Mouse (Mus musculus) lung, adult 2 months (tissue): Measurements from ENCODE around the gene Tbck.

Experiments used
- CTCF ChIP-seq: fragments of 200-500 bp; IDR thresholded peaks from 2 replicates; pipeline ENCODE4 v1.5.1; 2011; ENCODE audit warnings: mild to moderate bottlenecking, low read length, control low read depth; ENCODE audit not compliant: insufficient read depth
- POLR2A ChIP-seq: fragments of 200-500 bp; IDR thresholded peaks from 2 replicates; pipeline ENCODE4 v1.6.1; 2011; ENCODE audit warnings: low read depth, mild to moderate bottlenecking, control low read depth, low read length, borderline replicate concordance; ENCODE audit errors: extremely low read depth

- no peak for TF ChIP-seq CTCF
- TF ChIP-seq POLR2A, result no peak
Measured at GRCm38 (mm10) chr3:132713913-132714312, 30.0 kb downstream of the Tbck start.
